8 mouse cellular contexts compared by ENCODE assay signal in genomic region chr17:87351241-87352105, GRCm38 (mm10).
DNase-seq lines count a peak whose midpoint lies in the region; ATAC-seq lines count a peak whose summit lies in the region.

No protein-coding gene starts in this region.

- H3K9me3 ChIP-seq in embryonic facial prominence, embryonic 12.5 days: no peaks in the 10 kb centered on the region

- no peak overlapping the region for H3K9ac ChIP-seq in embryonic facial prominence, embryonic 12.5 days

- no peak overlapping the region for H3K4me2 ChIP-seq in embryonic facial prominence, embryonic 12.5 days (replicated peaks)

- H3K4me3 ChIP-seq in embryonic facial prominence, embryonic 12.5 days: no peak overlapping the region

- no peak for ATAC-seq in embryonic facial prominence, embryonic 12.5 days (ENCODE audit: insufficient number of reproducible peaks, insufficient read depth, low FRiP score, low TSS enrichment)

- peaks cover 41% of the 10 kb centered on the region for H3K4me1 ChIP-seq in embryonic facial prominence, embryonic 12.5 days

- WGBS in embryonic facial prominence, embryonic 12.5 days: 37% methylated on average over 20 of the region's 20 CpGs

- H3K27me3 ChIP-seq in embryonic facial prominence, embryonic 12.5 days: no peaks in the 10 kb centered on the region

- intact Hi-C loops in heart, postnatal 25 days (cut with DNase I): loop anchor here (2.0 kb wide), 1 partner anchor 35 kb away; no protein-coding TSS in a partner anchor

- no peaks in the 10 kb centered on the region for H3K36me3 ChIP-seq in embryonic facial prominence, embryonic 12.5 days

- peak; percentile 55 for DNase-seq in adrenal gland, adult 2 months
- DNase-seq in adrenal gland, adult 18-20 months (ENCODE audit: low spot score in 2 of 2): no peak
- peak; percentile 46 for DNase-seq in heart, postnatal 25 days (ENCODE audit: low spot score)
- DNase-seq in kidney, postnatal 36 days: peak; percentile 87 to 91
- no peak for DNase-seq in urinary bladder, adult 18-20 months (ENCODE audit: low spot score in 2 of 2)
- DNase-seq in frontal cortex, postnatal 14 days (ENCODE audit: low spot score in 2 of 2): no peak
- DNase-seq in layer of hippocampus, adult 8-10 months (ENCODE audit: low spot score in 2 of 2): no peak

- H3K27ac ChIP-seq in embryonic facial prominence, embryonic 12.5 days: peak overlapping the region; percentile 72

Comparison
In these comparisons a context has a peak if more than half of its experiments do, and no peak if none do; other contexts are left out.
1. DNase-seq: peak in adrenal gland, adult 2 months (single experiment), heart, postnatal 25 days (single experiment) and kidney, postnatal 36 days (2 of 2); none in adrenal gland, adult 18-20 months (0 of 2), urinary bladder, adult 18-20 months (0 of 2), frontal cortex, postnatal 14 days (0 of 2) and layer of hippocampus, adult 8-10 months (0 of 2).